Mouse (Mus musculus) E14TG2a.4 (cell line): ENCODE measurements around the gene Gpc6.

ENCODE experiments used
- CTCF ChIP-seq: conservative IDR thresholded peaks from 2 replicates; pipeline ENCODE4 v1.5.1; 2014; ENCODE audit warnings: low read length
- POU5F1 ChIP-seq: IDR thresholded peaks from 2 replicates; pipeline ENCODE4 v1.6.1; 2014; ENCODE audit warnings: low read length, borderline replicate concordance

DNA sequence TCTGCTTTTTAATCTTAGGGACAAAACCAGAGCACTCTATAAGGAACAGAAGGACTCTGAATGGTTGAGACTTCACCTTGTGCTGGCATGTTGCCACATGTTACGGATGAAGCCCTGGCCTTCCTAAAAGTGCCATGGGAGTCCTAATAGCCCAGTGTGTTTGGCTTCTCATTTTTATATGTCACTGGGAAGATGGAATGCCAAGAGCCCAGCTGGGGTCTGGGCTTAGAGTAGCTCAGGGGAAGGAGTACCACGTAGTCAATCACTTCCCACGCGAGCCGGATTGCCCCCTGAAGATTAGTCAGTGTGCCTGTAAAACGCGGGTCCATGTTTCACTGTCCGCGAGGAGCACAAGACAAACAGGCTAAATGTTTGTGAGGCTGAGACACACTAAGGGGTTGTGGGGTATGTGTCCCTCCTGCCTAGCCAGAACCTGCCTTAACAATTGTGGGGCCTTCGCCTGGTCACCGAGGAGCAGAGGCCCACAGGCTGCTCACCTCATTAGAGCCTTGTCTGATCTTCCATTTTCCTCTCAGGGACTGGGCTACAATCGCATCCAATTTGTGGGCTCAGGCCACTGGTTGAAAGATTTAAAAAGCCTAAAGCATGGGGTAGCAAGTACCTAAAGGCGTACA lies 852.9 kb downstream of the Gpc6 start:
- no peak for TF ChIP-seq CTCF
- TF ChIP-seq POU5F1 = no peak
